Mouse (Mus musculus) retina, postnatal 1 day (tissue): ENCODE results near the gene B4galt1.
"Not testable (repeated sequence)": the region's sequence is repeated elsewhere in the genome, so short reads cannot be mapped to it uniquely, and the experiment has no call there.

Experiments used
- DNase-seq: peaks from one replicate; pipeline ENCODE4 v3.0.0-alpha.2; 2012

The B4galt1 gene

DNA sequence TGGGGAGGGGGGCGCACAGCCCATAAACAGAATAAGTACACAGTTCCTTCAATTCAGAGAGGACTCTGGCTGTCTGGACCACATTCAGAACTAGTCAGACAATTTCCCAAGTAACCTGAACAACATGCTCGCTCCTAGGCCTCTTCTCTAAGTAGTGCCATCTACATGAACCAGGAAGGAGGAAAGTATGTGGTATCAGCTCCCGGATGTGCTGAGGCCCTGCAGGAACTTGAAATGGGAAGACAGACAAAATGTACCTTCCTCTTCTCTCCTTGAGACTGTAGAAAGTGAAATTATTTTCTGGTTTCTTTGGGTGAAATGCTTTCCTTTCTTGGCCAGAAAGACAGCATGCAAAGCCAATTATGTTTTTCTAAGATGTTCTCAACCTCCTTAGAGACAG is 38.7 kb downstream of the B4galt1 start:
- no peak for DNase-seq

DNA sequence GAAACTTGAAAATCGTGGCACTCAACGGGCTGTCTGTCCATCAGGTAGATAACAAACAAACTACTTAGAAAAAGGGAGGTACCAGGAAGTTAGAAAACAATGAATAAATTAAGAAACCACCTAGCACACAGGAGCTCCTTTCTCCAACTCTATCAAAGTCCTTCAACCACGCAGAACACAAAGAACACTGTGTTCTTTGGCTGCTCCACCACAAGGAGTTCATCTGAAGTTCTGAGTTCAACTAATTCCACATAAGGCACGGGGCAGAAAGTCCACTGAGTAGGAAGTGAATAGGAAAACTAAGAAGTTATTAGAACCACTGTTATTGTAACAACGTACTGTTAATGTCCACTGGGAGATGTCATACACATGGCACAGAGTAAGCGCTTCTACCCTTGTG is 39.4 kb downstream of the B4galt1 start:
- no peak for DNase-seq

DNA sequence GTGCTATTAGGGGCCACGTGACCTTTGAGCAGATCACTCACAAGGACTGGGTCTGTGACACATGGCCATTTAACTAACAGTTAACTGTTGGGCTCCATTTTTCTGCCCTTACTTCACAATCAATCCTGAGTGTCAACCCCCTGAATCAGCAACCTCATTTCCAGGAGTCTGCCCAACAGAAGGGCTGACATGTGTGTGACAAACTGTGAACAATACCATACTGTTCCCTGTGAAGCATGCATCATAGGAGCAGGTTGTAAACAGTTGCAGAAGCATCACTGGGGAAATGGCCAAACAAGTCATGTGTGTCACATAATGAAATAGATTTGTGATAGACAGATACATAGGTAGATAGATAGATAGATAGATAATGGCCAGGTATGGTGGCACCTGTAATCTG is 40.9 kb downstream of the B4galt1 start:
- no peak for DNase-seq

DNA sequence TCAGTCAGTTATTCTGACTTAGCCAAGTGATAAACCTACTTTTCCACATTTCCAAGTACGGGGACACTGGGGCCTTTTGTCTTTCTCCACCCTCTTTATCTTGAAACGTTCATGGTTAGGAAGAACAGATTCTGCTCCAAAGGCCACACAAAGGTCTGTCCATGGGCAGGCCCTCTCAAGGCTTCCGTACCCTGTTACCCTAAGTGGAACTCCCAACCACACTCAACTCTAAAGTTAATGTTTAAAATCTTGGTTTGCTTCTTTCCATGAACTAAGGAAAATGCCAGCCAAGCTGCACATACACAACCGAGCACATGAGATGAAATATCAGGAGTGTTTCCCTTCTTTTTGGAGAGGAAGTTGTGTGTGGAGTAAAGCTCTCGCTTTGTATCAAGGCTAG is 43.3 kb downstream of the B4galt1 start:
- DNase-seq, result no peak

DNA sequence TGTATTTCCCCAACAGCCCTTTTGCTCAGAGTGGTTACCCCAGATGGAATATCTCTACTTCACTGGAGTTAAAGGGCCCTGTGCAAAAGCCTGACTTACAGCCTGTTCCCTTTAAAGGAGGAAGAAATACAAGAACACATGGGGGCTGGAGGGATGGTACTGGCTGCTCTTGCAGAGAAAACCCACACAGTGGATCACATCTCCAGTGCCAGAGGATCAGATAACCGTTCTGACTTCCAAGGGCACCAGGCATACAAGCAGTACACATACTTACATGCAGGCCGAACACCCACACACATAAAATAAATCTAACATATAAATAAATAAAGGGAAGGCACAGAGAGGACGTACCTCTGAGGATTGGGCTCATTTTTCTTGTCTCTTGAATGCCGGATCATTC is 46.4 kb downstream of the B4galt1 start:
- DNase-seq, result no peak

DNA sequence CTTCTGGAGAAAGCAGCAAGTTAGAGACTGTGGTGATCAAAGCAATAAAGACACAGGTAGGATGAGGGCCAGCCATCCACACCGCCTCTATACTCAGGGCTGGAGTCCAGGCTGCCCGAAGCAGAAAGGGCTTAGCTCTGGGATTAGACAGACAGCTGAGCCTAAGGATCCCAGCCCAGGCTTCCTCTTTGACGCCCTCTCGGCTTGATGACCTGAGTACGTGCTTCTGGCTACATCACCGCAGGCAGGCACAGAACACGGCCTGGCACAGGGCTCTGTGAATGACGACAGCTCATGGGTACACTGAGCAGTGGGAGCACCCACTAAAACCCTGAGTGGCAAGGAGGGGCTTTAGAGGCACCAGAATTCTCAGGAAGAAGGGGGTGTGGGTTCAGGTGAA is 48.4 kb downstream of the B4galt1 start:
- DNase-seq, result peak; percentile 11

DNA sequence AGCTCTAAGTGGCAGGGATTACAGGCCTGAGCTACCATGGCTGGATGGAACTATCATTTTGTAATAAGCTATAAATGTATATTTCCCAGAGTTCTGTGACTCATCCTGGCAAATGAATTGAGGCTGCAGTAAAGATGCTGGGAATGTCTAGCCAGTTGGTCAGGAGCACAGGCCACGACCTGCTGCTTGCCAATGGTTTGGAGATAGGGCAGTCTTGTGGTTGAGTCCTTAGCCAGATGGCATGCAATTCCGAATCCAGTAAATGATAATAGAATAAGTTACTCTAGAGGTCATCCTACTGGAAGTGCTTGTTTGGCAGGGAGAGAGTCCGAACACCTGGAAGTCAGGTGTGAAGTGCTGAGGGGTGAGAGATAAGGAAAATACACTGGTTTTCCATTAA is 51.0 kb downstream of the B4galt1 start:
- DNase-seq, result no peak

DNA sequence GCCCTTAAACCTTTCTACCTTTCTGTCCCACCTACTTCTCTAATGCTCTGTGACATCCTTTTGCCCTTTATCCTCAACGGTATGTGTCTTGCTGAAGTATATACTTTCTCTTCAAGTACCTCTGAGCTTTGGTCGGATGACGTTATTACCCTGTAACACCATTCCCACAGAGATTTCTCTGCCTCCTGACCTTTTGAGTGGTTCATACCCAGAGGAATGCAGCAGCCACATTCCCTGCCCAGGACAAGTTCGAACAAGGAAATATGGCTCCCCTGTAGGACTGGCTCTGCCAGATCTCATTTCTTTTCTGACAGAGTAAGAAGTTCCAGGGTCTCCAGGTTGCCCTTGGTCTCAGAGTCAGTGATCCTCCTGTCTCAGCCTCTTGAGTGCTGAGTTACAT is 51.9 kb downstream of the B4galt1 start:
- DNase-seq, result no peak

DNA sequence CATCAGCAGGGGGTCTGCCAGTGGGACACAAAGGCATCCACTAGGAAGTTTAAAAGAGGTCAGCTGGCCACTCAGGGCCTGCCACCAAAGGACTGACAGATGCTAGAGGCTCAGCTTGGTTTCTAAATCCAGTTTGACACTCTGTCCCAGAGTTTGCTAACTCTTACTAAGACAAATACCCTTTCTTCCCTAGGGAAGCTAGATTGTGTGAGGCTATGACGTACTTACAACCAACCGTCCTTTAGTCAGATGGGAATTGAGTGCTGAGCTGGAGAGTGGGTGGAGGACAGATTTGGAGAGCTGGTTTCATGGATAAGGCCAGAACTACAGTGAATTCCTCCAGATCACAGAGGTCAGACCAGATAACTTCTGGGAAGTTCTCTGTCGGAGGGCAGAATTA is 52.9 kb downstream of the B4galt1 start:
- DNase-seq, result peak; percentile 48

DNA sequence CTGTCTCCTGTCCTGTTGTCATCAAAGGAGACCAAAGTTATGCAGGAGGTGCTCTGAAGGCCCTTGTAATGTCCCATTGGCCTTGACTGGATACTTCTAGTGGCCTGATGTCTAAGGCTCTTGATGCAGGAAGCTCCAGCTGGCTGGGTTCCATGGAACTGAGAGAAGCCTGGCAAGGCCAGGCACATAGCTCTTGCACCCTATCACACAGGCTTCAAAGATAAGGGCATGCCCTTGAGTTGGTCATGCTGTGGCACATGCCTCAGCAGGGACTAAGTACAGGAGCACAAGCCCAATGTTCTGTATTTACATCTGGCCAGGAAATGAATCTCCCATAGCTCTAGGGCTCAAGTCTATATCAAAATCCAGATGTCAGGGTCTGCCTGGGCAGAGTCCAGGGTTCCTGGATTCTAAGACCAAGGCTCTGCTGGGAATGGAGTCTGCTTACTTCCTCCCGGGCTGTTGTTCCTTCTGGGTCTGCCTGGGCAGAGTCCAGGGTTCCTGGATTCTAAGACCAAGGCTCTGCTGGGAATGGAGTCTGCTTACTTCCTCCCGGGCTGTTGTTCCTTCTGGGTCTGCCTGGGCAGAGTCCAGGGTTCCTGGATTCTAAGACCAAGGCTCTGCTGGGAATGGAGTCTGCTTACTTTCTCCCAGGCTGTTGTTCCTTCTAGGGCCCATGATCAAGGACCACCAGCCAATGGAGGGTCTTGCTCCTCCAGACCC is 54.8 kb downstream of the B4galt1 start:
- not testable (repeated sequence) for DNase-seq

DNA sequence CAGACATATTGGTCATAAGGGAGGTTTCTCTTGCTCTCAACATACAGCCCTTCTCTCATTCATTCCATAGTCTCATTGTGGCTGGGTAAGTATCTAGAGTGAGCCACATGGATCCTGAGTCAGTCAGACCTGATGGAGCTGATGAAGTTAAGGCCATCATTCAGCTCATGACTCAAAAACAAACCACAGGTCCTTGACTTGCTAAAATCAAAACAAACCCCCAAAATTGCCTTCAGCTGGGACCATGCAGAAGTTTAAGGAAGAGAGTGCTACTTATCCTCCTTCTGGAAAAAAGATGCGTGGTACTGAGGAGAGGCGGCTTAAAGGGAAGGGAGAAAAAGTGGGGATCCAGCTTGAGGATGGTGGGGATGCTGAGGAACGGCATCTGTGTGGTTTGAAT is 58.0 kb downstream of the B4galt1 start:
- no peak for DNase-seq

DNA sequence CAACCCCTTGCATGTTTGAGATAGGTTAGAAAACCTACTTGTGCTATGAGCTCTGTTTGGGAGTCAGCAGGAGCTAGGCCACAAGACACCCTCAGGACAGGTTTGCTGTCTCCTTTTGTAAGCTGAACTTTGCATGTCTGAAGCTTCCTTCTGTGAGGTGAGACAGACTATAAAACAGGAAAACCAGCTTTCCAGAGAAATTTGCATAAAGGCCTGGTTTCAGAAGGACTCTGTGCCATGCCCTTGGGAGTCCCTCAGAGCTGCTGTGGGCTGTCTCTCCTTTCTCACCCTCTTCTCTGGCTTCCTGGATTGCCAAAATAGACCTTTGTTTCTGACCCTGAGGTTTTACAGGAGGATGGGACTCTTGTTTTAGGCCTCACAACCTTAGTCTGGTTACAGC is 59.5 kb downstream of the B4galt1 start:
- no peak for DNase-seq

DNA sequence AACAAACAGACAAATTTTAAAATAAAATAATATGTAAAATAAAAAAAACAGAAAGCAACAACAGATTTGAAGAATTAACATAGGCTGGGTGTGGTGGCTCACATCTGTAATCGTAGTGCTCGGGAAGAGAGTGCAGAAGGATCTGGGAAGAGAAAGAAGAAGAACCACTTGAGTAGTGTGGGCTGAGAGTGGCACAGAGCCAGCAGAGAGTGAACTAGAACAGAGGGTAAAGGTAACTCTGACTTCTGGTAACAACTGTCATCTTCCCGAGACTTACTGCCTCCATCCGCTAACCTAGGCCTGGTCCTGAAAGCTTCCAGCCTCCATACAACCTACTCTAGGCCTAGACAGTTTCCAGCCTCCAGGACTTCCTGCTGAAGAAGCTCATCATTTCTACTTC is 62.6 kb downstream of the B4galt1 start:
- no peak for DNase-seq

DNA sequence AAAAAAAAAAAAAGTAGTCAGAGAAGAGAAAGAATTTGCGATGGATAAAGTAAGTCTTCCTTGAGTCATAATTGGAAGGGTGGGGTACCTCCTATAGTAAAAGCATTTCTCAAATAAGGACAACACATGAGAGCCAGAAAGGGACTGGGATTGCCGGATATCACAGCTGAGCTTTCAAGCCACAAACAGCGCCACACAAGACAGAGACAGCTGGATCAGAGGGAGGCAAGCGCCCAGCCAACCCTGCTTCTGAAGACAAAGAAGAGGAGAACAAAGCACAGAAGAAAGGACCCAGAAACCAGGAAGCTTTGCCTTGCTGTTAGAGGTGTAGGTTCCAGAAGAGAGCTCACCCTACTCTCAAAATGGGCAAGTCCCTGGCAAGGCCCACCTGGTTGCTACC is 67.2 kb downstream of the B4galt1 start:
- no peak for DNase-seq

DNA sequence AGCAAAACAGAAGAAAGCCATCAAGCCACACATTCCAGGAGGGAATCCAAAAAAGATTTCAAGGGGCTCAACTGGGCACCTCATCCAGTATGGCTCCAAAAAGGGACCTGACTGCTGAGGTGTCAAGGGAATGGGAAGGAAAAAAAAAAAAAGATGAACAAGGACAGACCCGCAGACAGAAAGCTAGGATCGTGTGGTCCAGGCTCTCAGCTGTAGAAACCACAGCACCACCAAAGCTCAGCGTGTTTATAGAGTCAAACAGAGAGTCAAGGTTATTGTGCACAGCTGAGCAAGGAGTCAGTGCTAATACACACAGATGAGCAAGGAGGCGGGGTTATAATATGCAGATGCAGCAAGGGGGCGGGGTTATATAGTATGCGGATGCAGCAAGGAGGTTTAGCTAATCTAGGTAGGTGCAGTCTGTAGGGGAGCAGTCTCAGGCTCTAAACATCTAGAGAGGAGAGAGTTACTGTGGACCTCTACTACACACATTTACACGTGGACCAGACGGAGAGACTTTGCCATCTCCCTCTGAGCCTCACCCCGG is 68.1 kb downstream of the B4galt1 start:
- no peak for DNase-seq

DNA sequence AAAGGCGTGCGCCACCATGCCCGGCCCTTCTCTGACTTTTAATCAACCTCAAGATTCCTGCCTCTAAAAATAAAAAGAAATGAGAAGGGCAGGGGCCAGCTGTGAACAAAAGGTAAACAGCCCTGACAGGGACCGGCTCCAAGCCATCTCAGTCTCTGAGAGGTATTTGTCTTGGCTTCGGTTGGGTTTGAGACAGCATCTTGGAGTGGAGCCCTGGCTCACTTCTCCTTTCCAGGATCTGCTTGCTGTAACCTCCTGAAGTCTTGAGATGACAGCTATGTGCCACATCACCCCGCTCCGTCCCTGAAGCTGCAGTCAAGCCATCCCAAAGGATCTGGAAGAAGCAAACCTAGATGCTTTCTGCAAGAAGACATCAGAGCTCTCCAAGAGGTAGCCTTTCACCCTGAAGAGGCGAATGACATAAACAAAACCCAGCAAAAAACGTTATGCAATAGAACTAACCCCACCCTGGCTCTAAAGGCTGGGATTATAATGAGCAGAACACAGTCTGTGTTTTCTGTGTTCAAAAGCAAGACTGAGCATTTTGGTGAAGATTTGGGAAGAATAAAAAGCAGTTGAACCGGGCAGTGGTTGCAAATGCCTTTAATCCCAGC is 69.1 kb downstream of the B4galt1 start:
- DNase-seq, result no peak

DNA sequence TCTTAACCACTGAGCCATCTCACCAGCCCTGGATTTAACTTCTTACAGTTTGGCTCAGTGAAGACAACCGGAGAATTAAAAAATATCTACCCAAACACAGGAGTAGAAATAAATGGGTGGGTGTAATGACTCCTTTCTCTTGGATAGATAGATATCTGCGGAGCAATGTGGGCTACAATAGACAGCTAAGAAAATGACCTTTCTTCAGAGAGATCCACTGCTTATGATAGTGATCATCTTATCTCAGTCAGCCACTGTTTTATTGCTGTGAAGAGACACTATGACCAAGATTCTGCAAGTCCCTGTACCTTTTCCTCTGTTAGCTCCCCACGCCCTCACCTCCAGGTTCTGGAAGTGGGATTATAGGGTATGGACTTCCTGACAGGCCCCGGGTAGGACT is 70.8 kb downstream of the B4galt1 start:
- no peak for DNase-seq

DNA sequence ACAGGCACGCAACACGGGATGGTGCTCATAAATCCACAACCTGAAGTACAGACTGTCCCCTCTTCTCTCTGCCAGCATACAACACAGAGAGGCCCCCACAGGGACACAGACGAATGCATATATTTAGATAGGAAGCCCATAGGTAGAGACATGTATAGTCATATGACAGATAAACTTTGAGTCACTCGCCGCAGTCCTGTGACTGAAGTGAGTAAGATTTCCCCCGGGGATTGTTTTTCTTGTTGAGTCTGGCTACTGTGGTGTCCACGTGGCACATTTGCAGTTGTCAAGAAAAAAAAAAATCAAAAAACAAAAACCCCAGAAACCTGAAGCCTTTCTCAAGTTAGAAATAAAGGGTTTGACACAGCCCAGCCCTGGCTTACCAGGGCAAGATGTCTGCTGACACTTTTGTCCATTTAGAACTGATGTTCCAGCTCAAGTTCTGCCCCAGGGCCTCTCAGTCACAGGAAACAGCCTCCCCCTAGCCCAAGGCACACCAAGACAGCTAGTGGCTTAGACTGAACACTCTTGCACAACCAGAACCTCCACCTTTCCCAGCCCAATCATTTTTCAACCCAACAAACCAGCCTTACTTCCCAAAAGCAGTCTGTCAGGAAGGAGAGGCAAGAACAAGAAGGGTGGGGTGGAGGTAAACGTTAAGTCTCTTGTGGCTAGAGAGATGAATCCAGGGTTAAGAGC is 71.9 kb downstream of the B4galt1 start:
- DNase-seq, result no peak

DNA sequence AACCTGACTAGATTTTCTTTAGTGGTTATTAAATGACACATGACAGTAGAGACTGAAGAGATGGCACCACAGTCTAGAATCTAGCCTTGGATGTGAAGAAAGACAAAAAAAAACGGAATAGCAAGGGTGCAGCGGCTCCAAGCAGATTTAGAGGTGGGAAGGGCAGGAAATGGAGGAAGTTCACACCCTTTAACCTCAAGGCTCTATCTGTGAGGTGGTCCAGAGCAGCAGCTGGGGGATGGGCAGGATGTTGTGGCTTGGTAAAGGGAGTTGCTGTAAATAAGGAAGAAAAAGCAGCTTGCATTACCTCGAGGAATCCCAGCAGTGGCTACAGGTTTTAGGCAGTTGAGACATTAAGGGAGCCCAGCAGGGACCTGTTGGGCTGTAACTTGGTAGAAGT is 72.7 kb downstream of the B4galt1 start:
- no peak for DNase-seq

DNA sequence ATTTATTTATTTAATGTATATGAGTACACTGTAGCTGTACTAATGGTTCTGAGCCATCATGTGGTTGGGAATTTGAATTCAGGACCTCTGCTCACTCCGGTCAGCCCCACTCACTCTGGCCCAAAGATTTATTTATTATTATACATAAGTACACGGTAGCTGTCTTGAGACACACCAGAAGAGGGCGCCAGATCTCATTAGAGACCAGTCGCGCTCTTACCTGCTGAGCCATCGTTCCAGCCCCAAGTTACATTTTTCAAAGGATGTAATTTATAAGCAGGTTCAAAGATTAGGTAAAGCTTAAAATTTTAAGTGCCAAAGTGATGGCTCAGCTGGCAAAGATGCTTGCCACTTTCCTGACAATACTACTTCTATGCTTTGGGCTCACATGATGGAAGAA is 75.1 kb downstream of the B4galt1 start:
- DNase-seq, result no peak

DNA sequence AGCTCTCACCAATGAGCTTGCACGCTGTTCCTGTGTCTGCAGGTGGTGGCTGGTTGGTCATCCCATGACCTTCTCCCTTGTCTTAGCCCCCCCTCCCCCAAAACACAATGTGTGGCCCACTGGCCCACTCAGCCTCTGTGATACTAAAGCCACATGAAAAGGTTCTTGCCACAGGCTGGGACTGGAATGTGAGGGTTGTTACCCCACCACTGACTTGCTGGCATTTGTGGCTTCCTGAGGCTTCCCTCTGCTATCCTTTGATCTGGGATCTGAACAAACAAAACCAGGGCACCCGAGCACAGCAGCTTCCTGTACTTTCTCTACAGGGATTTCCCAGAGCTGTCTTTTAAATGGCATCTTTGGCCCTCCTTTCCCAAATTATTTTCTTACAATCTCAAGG is 76.7 kb downstream of the B4galt1 start:
- DNase-seq, result no peak

DNA sequence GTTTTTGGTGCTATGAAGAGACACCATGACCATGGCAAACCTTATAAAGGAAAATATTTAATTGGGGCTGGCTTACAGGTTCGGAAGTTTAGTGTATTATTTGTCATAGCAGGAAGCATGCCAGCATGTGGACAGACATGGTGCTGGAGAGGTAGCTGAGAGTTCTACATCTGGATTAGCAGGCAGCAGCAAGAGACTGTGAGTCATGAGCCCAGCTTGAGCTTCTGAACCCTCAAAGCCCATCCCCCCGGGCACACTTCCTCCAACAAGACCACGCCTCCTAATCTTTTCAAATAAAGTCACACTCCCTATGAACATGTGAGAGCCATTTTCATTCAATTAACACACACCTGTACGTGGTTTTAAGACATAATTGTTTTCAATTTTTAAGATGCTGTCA is 77.4 kb downstream of the B4galt1 start:
- DNase-seq, result no peak

DNA sequence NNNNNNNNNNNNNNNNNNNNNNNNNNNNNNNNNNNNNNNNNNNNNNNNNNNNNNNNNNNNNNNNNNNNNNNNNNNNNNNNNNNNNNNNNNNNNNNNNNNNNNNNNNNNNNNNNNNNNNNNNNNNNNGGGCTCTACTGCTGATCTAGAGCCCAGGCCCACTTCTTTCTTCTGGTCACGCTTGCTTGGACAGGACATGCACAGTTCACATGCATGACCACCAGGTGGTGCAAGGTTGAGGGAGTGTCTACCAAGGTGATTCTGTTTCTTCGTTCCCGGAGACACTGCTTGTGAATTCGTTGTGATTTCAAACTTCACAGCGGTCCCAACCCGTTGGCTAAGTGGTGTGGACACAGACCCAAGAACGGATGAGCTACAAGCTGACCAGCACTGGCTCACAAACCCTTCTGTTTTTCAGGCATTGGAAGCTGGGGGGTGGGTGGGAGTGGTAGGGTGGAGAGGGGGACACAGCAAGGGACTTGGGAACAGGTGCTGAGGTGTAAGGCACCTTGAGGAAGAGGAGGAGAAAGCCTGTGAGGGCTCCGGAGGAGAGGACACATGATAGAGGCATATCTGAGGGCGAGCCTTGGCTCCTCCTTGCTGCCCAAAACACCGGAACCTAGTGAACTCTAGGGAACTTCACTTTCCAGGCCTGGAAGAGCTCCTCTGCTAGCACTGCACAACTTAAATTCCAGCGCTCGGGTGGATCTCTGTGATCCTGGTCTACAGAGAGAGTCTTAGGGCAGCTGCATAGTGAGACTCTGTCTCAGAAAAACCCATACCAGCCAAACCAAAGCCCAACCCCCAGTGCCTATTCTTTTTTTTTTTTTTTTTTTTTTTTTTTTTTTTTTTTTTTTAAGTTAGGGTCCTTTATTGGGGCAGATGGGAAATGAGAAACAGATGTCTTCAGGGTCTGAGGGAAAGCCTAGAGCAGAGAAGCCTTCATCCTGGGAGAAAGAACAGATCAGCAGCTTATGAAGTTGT is 79.2 kb downstream of the B4galt1 start:
- DNase-seq, result peak; percentile 85
